Mouse (Mus musculus) stomach, postnatal 0 days (tissue): ENCODE results near the gene Pip5k1b.

Source experiments
- CTCF ChIP-seq: IDR thresholded peaks from 2 replicates; pipeline ENCODE4 v1.5.1; 2016; ENCODE audit warnings: antibody characterized with exemption, low read depth, mild to moderate bottlenecking, moderate library complexity
- EP300 ChIP-seq: optimal IDR thresholded peaks from 2 replicates; pipeline ENCODE3; 2016; ENCODE audit warnings: antibody characterized with exemption

- no peak for TF ChIP-seq CTCF
- no peak for TF ChIP-seq EP300
Observed at GRCm38 (mm10) chr19:24501525-24501924, 54.1 kb downstream of the Pip5k1b start.
